Mouse (Mus musculus) right cerebral cortex, adult 2 months (tissue): ENCODE data around the gene Sox14.
A peak's percentile ranks its signal among the peaks of the same experiment; 100 is the strongest.

ENCODE experiments used
- DNase-seq, 2 experiments: peaks; one replicate each; pipeline ENCODE4 v3.0.0; 2021 to 2022; ENCODE audit warnings: low spot score in 2 of 2

Gene Sox14

GRCm38 (mm10) chr9:99848327-99848726 is 27.6 kb downstream of the Sox14 start:
- no peak for DNase-seq

DNA sequence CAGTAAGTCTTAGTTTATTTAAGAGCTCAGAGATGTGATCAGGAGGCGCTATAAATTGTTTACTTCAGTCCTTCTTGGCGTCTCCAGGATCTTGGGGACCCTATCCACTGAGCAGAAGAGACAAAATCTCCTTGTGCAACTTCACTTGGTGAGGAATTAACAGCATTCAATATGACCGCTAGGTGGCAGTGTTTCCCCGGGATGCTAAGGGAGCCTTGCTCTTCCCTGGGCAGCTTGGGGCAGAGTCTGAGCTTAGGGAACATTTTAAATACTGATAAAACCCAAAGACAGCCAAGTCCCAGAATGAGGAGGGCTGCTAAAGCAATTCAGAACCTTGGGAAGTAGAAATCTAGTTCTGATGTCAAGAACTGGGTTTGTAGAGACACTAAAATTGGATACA is 29.1 kb downstream of the Sox14 start:
- DNase-seq: peak; percentile 79 to 83

DNA sequence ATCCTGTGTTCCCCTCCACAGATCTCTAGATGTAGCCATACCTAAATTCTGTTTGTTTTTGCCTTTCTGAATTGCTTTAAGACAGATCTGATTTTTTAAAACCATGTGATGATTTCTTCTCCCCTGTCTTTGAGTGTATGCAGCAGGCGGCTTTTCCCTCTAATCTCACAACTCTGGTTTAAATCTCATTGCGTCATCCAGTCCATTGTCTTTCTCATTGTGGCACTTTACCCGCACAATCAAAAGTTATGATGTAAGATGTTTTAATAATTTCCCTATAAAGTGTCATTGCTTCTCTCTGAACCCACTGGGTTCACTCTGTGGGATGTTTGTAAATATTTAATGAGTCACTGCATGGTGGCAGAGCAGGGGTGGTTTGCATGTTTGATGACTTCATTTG is 36.6 kb downstream of the Sox14 start:
- no peak for DNase-seq

DNA sequence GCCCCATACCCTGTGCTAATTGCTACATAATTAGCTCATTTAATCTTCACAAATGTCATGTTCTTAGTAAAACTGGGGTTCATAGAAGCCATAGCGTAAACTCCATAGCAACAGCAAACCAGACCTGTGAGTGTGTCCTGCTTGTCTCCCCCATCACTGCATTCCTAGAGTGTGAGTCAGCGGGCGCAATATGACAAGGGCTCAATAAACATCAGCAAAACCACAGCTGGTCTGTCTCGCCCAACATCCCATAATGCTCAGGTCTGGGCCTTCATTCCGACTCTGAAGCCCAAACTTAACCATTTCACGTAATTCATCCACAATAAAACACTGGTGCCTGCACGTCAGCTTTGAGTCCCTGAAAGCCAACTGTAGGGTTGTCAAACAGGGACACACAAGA is 37.1 kb downstream of the Sox14 start:
- no peak for DNase-seq

- DNase-seq: peak; percentile 54 to 66
Observed at GRCm38 (mm10) chr9:99836707-99837106, 39.3 kb downstream of the Sox14 start.

DNA sequence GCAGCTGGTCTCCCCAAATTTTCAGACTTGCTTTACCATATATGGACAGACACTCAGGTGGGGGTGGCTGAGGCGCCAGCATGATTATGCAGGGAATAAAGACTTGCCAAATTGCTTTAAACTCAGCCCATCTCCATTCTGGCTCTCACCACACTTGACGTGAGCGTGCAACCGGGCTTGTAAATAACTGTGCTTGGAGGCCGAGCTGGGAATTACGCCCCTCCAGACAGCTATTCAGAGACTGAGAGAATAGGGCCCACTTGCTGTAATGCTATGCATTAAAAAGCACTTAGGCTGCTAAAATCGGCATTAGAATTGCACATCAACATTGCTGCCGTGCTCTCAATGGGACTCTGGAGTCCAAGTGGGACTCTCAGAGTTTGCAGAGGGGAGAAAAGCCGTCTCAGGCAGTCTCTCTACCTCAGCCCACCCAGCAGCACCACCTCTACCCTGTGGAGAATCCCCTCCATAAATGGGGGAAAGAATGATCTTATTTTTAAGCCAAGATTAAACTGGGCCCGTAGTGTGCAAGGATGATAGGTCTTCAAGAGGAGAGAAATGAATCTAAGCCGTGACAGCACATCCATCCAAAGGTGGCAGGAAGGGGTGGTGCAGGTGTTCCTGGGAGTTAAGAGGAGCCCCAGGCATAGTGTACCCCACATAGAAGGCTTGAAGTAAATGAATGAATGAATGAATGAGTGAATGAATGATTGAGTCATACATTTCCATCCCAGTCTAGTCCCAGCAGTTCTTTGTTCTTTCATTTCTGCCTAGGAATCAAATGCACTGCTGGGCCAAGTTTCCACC is 40.1 kb downstream of the Sox14 start:
- no peak for DNase-seq
